Mouse (Mus musculus): ENCODE measurements around the gene Nf2. TPM values are rescaled to one million over a fixed set of nuclear protein-coding genes. Genes with fewer than 3 reads are reported as not detected.

Gene Nf2
- total and polyA plus RNA-seq, 3 experiments: 45.2 to 103 (median 50.7) TPM

- TF ChIP-seq TBP (conservative IDR thresholded peaks at IDR 0.05; ENCODE audit: low read depth, low read length): no peak
- no peak for TF ChIP-seq MYC (IDR thresholded peaks at IDR 0.05; ENCODE audit: low read depth, low read length)
- no peak for TF ChIP-seq KAT2A (IDR thresholded peaks at IDR 0.05; ENCODE audit: insufficient replicate concordance, low read length)
- TF ChIP-seq MAX (IDR thresholded peaks at IDR 0.05; ENCODE audit: low read length): no peak
- TF ChIP-seq MEF2A (IDR thresholded peaks at IDR 0.05; ENCODE audit: borderline replicate concordance, low read depth, low read length): no peak
- no peak for TF ChIP-seq HCFC1 (IDR thresholded peaks at IDR 0.05; ENCODE audit: low read depth, low read length)
- no peak for TF ChIP-seq JUN (IDR thresholded peaks at IDR 0.05; ENCODE audit: insufficient read depth, low read depth, low read length)
- no peak for TF ChIP-seq RCOR1 (conservative IDR thresholded peaks at IDR 0.05; ENCODE audit: low read depth, low read length)
- TF ChIP-seq ZNF384 (IDR thresholded peaks at IDR 0.05; ENCODE audit: low read depth, low read length): no peak
- no peak for TF ChIP-seq ZC3H11A (IDR thresholded peaks at IDR 0.05; ENCODE audit: low read depth, low read length)
- no peak for TF ChIP-seq PAX5 (IDR thresholded peaks at IDR 0.05; ENCODE audit: low read length)
- no peak for TF ChIP-seq CTCF (conservative IDR thresholded peaks at IDR 0.05 in 1 of 2, IDR thresholded peaks at IDR 0.05 in 1 of 2; ENCODE audit: low read depth in 2 of 2, low read length in 2 of 2)
- TF ChIP-seq POLR2AphosphoS2 (IDR thresholded peaks at IDR 0.05; ENCODE audit: low read depth, low read length): no peak
- TF ChIP-seq RAD21 (IDR thresholded peaks at IDR 0.05; ENCODE audit: low read depth, low read length): no peak
- no peak for TF ChIP-seq CHD2 (IDR thresholded peaks at IDR 0.05; ENCODE audit: low read length)
- TF ChIP-seq SMC3 (IDR thresholded peaks at IDR 0.05; ENCODE audit: low read depth, low read length): no peak
- no peak for TF ChIP-seq TCF12 (IDR thresholded peaks at IDR 0.05; ENCODE audit: low read depth, low read length)
- no peak for TF ChIP-seq EP300 (IDR thresholded peaks at IDR 0.05; ENCODE audit: low read length)
- H3K36me3 ChIP-seq (replicated peaks in 1 of 2; ENCODE audit: control insufficient read depth in 1 of 2, insufficient read depth in 1 of 2, low read length in 1 of 2): peaks cover 0 to 64% of the 10 kb centered on the region in 2 experiments
These were observed 41.0 kb downstream of the Nf2 start for GRCm38 (mm10) chr11:4808311-4808710.

GRCm38 (mm10) chr11:4806031-4806715 is 43.2 kb downstream of the Nf2 start:
- Histone ChIP-seq H3K36me3 (replicated peaks in 1 of 2; ENCODE audit: control insufficient read depth in 1 of 2, insufficient read depth in 1 of 2, low read length in 1 of 2) (peaks cover 0 to 59% of the 10 kb centered on the region in 2 experiments), H3K27ac (ENCODE audit: insufficient read depth, low read depth) (no peak overlapping the region), H3K9ac (ENCODE audit: insufficient read depth, low read depth) (no peak overlapping the region), H3K4me2 (ENCODE audit: insufficient read depth, low read depth, poor library complexity, severe bottlenecking) (no peak overlapping the region), H3K4me3 (replicated peaks in 1 of 3; ENCODE audit: low read depth in 2 of 3, low read length in 2 of 3, poor library complexity in 1 of 3) (no peak overlapping the region), H3K79me2 (replicated peaks; ENCODE audit: control insufficient read depth, extremely low read depth, insufficient read depth, poor library complexity, severe bottlenecking) (no peaks in the 10 kb centered on the region), H3K27me3 (replicated peaks) (no peaks in the 10 kb centered on the region), H3K4me1 (ENCODE audit: control insufficient read depth in 1 of 2, insufficient read depth in 2 of 2) (peaks cover 10 to 27% of the 10 kb centered on the region in 2 experiments; a peak in 3 of 4 replicates), H3K9me3 (replicated peaks; ENCODE audit: low read length) (no peaks in the 10 kb centered on the region)
- dilution Hi-C loops (cut with MboI; ENCODE audit: extremely low pct_ligation_motif_present, extremely low pct_unique_long_range_greater_than_20kb, low sequenced_read_pairs): no loop called here
- no peak for DNase-seq (ENCODE audit: extremely low read depth)
- TF ChIP-seq RCOR1 (conservative IDR thresholded peaks at IDR 0.05; ENCODE audit: low read depth, low read length) (no peak), ETS1 (conservative IDR thresholded peaks at IDR 0.05; ENCODE audit: low read depth, low read length) (no peak), ZNF384 (IDR thresholded peaks at IDR 0.05; ENCODE audit: low read depth, low read length) (no peak), GABPA (IDR thresholded peaks at IDR 0.05; ENCODE audit: insufficient replicate concordance, low read depth, low read length) (no peak), MEF2A (IDR thresholded peaks at IDR 0.05; ENCODE audit: borderline replicate concordance, low read depth, low read length) (no peak), ELF1 (IDR thresholded peaks at IDR 0.05; ENCODE audit: low read depth, low read length) (no peak), E2F4 (IDR thresholded peaks at IDR 0.05; ENCODE audit: insufficient replicate concordance, low read depth, low read length) (no peak), JUND (conservative IDR thresholded peaks at IDR 0.05; ENCODE audit: low read depth, low read length) (no peak), UBTF (IDR thresholded peaks at IDR 0.05; ENCODE audit: low read depth, low read length) (no peak), IRF4 (IDR thresholded peaks at IDR 0.05; ENCODE audit: low read depth, low read length) (no peak), MXI1 (IDR thresholded peaks at IDR 0.05; ENCODE audit: low read depth, low read length) (no peak), HCFC1 (IDR thresholded peaks at IDR 0.05; ENCODE audit: low read depth, low read length) (no peak), POLR2A (IDR thresholded peaks at IDR 0.05; ENCODE audit: low read depth, low read length) (no peak)
- in situ Hi-C loops (cut with MboI; ENCODE audit: low pct_ligation_motif_present, low pct_unique_long_range_greater_than_20kb, low sequenced_read_pairs): no loop called here

More at GRCm38 (mm10) chr11:4808311-4808710, 41.0 kb downstream of the Nf2 start:
- Histone ChIP-seq H3K27ac (ENCODE audit: insufficient read depth, low read depth) (no peak overlapping the region), H3K4me2 (ENCODE audit: insufficient read depth, low read depth, poor library complexity, severe bottlenecking) (no peak overlapping the region), H3K9me3 (replicated peaks; ENCODE audit: low read length) (no peaks in the 10 kb centered on the region), H3K79me2 (replicated peaks; ENCODE audit: control insufficient read depth, extremely low read depth, insufficient read depth, poor library complexity, severe bottlenecking) (no peaks in the 10 kb centered on the region), H3K9ac (ENCODE audit: insufficient read depth, low read depth) (no peak overlapping the region), H3K4me1 (ENCODE audit: control insufficient read depth in 1 of 2, insufficient read depth in 2 of 2) (peaks cover 8 to 20% of the 10 kb centered on the region in 2 experiments; a peak in 3 of 4 replicates), H3K27me3 (replicated peaks) (no peaks in the 10 kb centered on the region), H3K4me3 (replicated peaks in 1 of 3; ENCODE audit: low read depth in 2 of 3, low read length in 2 of 3, poor library complexity in 1 of 3) (no peak overlapping the region)
- in situ Hi-C loops (cut with MboI; ENCODE audit: low pct_ligation_motif_present, low pct_unique_long_range_greater_than_20kb, low sequenced_read_pairs) (no loop called here), dilution Hi-C loops (cut with MboI; ENCODE audit: extremely low pct_ligation_motif_present, extremely low pct_unique_long_range_greater_than_20kb, low sequenced_read_pairs) (no loop called here)
- no peak for DNase-seq (ENCODE audit: extremely low read depth)

Measured in CH12.LX (cell line).